Mouse (Mus musculus) heart, embryonic 12.5 days (tissue): ENCODE measurements around the gene Gm10271. TPM values are rescaled to one million over a fixed set of nuclear protein-coding genes. Genes with fewer than 3 reads are reported as not detected.

Experiments used
- ATAC-seq: fragments of 200-750 bp; cut with Nextera tagmentation; 2 replicates; pipeline ENCODE4 v1.8.0; 2017; ENCODE audit warnings: moderate TSS enrichment, moderate library complexity; ENCODE audit not compliant: insufficient number of reproducible peaks, low FRiP score
- H3K27ac ChIP-seq: fragments of 300-500 bp; sonication (generic); 2 replicates; pipeline ENCODE4 v1.5.1; 2016; ENCODE audit warnings: mild to moderate bottlenecking, moderate library complexity; ENCODE audit not compliant: poor library complexity, severe bottlenecking
- H3K27me3 ChIP-seq: fragments of 300-500 bp; sonication (generic); replicated peaks from 2 replicates; pipeline ENCODE4 v1.6.1; 2016; ENCODE audit warnings: mild to moderate bottlenecking, moderate library complexity
- H3K36me3 ChIP-seq: fragments of 300-500 bp; sonication (generic); 2 replicates; pipeline ENCODE4 v1.6.1; 2016; ENCODE audit warnings: mild to moderate bottlenecking, moderate library complexity
- H3K4me1 ChIP-seq: fragments of 300-500 bp; sonication (generic); replicated peaks from 2 replicates; pipeline ENCODE4 v1.6.1; 2016; ENCODE audit warnings: mild to moderate bottlenecking
- H3K4me2 ChIP-seq: fragments of 300-500 bp; sonication (generic); 2 replicates; pipeline ENCODE4 v1.6.1; 2016; ENCODE audit warnings: mild to moderate bottlenecking, moderate library complexity
- H3K4me3 ChIP-seq: fragments of 300-500 bp; sonication (generic); 2 replicates; pipeline ENCODE4 v1.5.1; 2016; ENCODE audit warnings: mild to moderate bottlenecking
- H3K9ac ChIP-seq: fragments of 300-500 bp; sonication (generic); 2 replicates; pipeline ENCODE4 v1.6.1; 2016; ENCODE audit warnings: mild to moderate bottlenecking, moderate library complexity
- H3K9me3 ChIP-seq: fragments of 300-500 bp; sonication (generic); replicated peaks from 2 replicates; pipeline ENCODE4 v1.6.1; 2016; ENCODE audit warnings: mild to moderate bottlenecking, moderate library complexity
- WGBS: fragments of 180-500 bp; shearing (Covaris S2); methylation state at CpG from one replicate; pipeline ENCODE4 v1.1.7; 2016; 5-methylcytosine and 5-hydroxymethylcytosine counted together
- polyA plus RNA-seq: library from polyadenylated mRNA; unstranded; fragments of >200 nt; fragmentation: Nextera tagmentation; extraction: Ambion mirVana; gene quantifications from 2 replicates; pipeline ENCODE4 v1.2.1, GENCODE M21; 2016

Gm10271 gene
- not detected in 2 replicates for polyA plus RNA-seq

GRCm38 (mm10) chr10:116972509-116972908 lies at the start of gene Gm10271:
Gm10271 (minus strand) TSS chr10:116972609.
- Histone ChIP-seq H3K4me1 (no peaks in the 10 kb centered on the region), H3K36me3 (no peaks in the 10 kb centered on the region), H3K27me3 (no peaks in the 10 kb centered on the region), H3K9me3 (no peaks in the 10 kb centered on the region), H3K27ac (no peak within 1 kb of the TSS), H3K4me3 (no peak within 1 kb of the TSS), H3K4me2 (no peak within 1 kb of the TSS), H3K9ac (no peak within 1 kb of the TSS)
- ATAC-seq, result no peak
- 94% methylated on average over 6 of the region's 6 CpGs for WGBS

- Histone ChIP-seq H3K4me1 (peaks cover 44% of the 10 kb centered on the region), H3K4me2 (peak overlapping the region; percentile 14; the same call in 1 of the 2 replicates), H3K27me3 (no peaks in the 10 kb centered on the region), H3K9ac (no peak overlapping the region), H3K27ac (no peak overlapping the region), H3K36me3 (no peaks in the 10 kb centered on the region), H3K4me3 (no peak overlapping the region), H3K9me3 (peaks cover 3% of the 10 kb centered on the region; the same call in 1 of the 2 replicates)
- WGBS, result 41% methylated on average over 21 of the region's 21 CpGs
- no peak for ATAC-seq
Observed at GRCm38 (mm10) chr10:117021020-117021754, 48.8 kb upstream of the Gm10271 start.

- no peak for ATAC-seq
- Histone ChIP-seq H3K4me2 (no peak overlapping the region), H3K27me3 (no peaks in the 10 kb centered on the region), H3K27ac (0 out of 2 replicates have a peak overlapping the region, but pooled peaks have one; percentile 34), H3K9me3 (peaks cover 3% of the 10 kb centered on the region; the same call in 1 of the 2 replicates), H3K4me3 (no peak overlapping the region), H3K9ac (no peak overlapping the region), H3K4me1 (peaks cover 38% of the 10 kb centered on the region), H3K36me3 (no peaks in the 10 kb centered on the region)
- 59% methylated on average over 7 of the region's 7 CpGs for WGBS
Observed at GRCm38 (mm10) chr10:117018281-117018840, 46.0 kb upstream of the Gm10271 start.

GRCm38 (mm10) chr10:117014565-117014964 lies 42.2 kb upstream of the Gm10271 start:
- Histone ChIP-seq H3K4me1 (peaks cover 21% of the 10 kb centered on the region), H3K36me3 (no peaks in the 10 kb centered on the region), H3K4me2 (no peak overlapping the region), H3K27me3 (no peaks in the 10 kb centered on the region), H3K9ac (no peak overlapping the region), H3K9me3 (peaks cover 3% of the 10 kb centered on the region; the same call in 1 of the 2 replicates), H3K4me3 (no peak overlapping the region), H3K27ac (peak overlapping the region; percentile 71)
- 67% methylated on average over 5 of the region's 5 CpGs for WGBS
- ATAC-seq, result no peak

GRCm38 (mm10) chr10:117013689-117014390 lies 41.4 kb upstream of the Gm10271 start:
- Histone ChIP-seq H3K4me3 (no peak overlapping the region), H3K27ac (peak overlapping the region; percentile 75), H3K9me3 (peaks cover 3% of the 10 kb centered on the region; the same call in 1 of the 2 replicates), H3K27me3 (no peaks in the 10 kb centered on the region), H3K4me1 (peaks cover 21% of the 10 kb centered on the region), H3K4me2 (peak overlapping the region; percentile 50), H3K9ac (no peak overlapping the region), H3K36me3 (no peaks in the 10 kb centered on the region)
- ATAC-seq, result peak; percentile 61; the same call in 1 of the 2 replicates
- 16% methylated on average over 12 of the region's 12 CpGs for WGBS

GRCm38 (mm10) chr10:117011047-117011446 lies 38.6 kb upstream of the Gm10271 start:
- Histone ChIP-seq H3K4me2 (no peak overlapping the region), H3K4me1 (peaks cover 26% of the 10 kb centered on the region), H3K27ac (no peak overlapping the region), H3K4me3 (no peak overlapping the region), H3K9ac (no peak overlapping the region), H3K27me3 (no peaks in the 10 kb centered on the region), H3K9me3 (no peaks in the 10 kb centered on the region), H3K36me3 (no peaks in the 10 kb centered on the region)
- no peak for ATAC-seq
- 65% methylated on average over 8 of the region's 8 CpGs for WGBS

- 85% methylated on average over 6 of the region's 6 CpGs for WGBS
- Histone ChIP-seq H3K27ac (no peak overlapping the region), H3K36me3 (no peaks in the 10 kb centered on the region), H3K9ac (no peak overlapping the region), H3K4me1 (peaks cover 29% of the 10 kb centered on the region), H3K4me3 (no peak overlapping the region), H3K27me3 (no peaks in the 10 kb centered on the region), H3K9me3 (no peaks in the 10 kb centered on the region), H3K4me2 (no peak overlapping the region)
- ATAC-seq, result no peak
Observed at GRCm38 (mm10) chr10:117009691-117010090, 37.3 kb upstream of the Gm10271 start.

- Histone ChIP-seq H3K27me3 (no peaks in the 10 kb centered on the region), H3K4me1 (peaks cover 28% of the 10 kb centered on the region), H3K9me3 (no peaks in the 10 kb centered on the region), H3K4me2 (no peak overlapping the region), H3K9ac (no peak overlapping the region), H3K27ac (peak overlapping the region; percentile 45; the same call in 1 of the 2 replicates), H3K4me3 (no peak overlapping the region), H3K36me3 (no peaks in the 10 kb centered on the region)
- 61% methylated on average over 12 of the region's 12 CpGs for WGBS
- ATAC-seq, result no peak
Observed at GRCm38 (mm10) chr10:117005707-117006464, 33.5 kb upstream of the Gm10271 start.

GRCm38 (mm10) chr10:117004695-117005094 lies 32.3 kb upstream of the Gm10271 start:
- Histone ChIP-seq H3K27ac (no peak overlapping the region), H3K36me3 (no peaks in the 10 kb centered on the region), H3K9me3 (no peaks in the 10 kb centered on the region), H3K27me3 (no peaks in the 10 kb centered on the region), H3K4me3 (no peak overlapping the region), H3K9ac (no peak overlapping the region), H3K4me1 (peaks cover 33% of the 10 kb centered on the region), H3K4me2 (no peak overlapping the region)
- 78% methylated on average over 5 of the region's 5 CpGs for WGBS
- ATAC-seq, result no peak

- Histone ChIP-seq H3K4me2 (peak overlapping the region; percentile 27), H3K4me1 (peaks cover 29% of the 10 kb centered on the region), H3K9me3 (no peaks in the 10 kb centered on the region), H3K4me3 (no peak overlapping the region), H3K27ac (no peak overlapping the region), H3K9ac (no peak overlapping the region), H3K27me3 (no peaks in the 10 kb centered on the region), H3K36me3 (no peaks in the 10 kb centered on the region)
- 45% methylated on average over 12 of the region's 12 CpGs for WGBS
- ATAC-seq, result no peak
Observed at GRCm38 (mm10) chr10:117000975-117001374, 28.6 kb upstream of the Gm10271 start.
